Mouse (Mus musculus): ENCODE results near the gene 4932438H23Rik.

Gene 4932438H23Rik

DNA sequence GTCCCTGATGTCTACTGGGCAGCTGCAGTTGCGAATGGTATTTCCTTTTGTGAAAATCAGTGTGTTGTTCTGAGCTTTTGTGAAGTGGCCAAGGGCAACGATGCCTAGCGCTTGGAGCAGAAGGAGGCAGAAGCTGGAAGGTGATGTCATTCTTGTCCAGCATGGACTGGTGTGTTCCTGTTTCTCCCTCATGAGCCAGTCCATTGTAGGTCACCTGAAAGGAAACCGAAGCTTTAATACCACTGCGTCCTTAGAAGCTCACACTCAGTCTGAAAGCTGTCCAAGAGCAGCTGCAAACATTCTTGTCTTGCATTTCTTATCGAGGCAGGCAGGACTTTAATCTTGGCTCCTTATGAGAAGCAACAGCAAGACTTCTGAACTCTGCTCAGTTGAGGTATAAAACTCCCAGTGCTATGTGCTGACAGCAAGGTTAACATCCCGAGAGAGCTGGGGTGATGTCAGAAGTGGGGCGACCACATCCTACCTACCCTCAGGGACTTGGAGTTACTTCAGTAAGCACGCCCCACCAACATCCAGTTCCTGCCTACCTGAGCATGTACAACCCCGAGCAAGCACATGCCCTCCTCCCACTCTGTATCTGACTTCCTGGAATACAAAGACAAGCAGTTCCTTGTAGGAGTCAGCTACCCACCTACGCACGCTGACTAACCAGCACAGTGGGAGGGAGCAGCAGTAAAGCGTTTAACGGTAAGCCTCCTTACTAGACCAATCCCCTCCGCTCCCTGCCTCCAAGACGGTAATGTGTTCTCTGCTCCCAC, 38.7 kb downstream of the 4932438H23Rik start:
- peak; percentile 48 to 62 for DNase-seq

DNA sequence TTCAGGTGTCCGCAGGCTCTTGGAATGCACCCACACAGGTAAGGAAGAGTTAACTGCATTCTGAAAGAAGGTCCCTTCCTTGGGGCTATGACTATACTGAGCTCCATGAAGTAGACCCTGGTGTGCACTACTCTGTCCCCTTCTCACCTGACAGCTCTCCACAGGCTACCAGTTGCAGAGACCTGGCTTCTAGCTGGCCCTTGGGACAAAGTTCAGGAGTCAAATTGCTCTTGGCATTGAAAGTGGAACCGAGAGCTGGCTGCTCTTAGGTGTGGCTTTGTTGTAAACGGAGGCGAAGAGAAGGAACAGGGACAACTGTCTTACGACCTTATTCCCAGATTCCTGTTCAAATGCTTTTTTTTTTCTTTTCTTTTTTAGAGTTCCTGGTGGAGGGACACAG, 39.8 kb downstream of the 4932438H23Rik start:
- no peak for DNase-seq

DNA sequence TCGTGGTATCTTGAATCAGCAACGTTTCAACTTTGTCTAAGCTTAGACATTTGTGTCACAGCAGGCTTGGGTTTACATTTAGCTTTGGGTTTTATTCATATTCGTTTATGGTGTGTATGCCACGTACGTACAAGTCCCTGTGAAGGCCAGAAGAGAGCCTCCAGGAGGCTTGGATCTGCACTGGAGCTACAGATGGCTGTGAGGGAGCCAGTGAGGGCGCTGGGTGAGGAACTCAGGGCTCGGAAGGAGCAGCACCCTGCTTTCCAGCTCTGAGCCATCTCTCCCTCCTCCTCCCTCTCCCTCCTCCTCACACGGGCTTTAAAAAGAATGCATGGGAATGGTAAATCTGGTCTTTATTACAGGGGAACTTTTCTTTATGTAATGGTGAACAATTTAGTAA, 41.3 kb downstream of the 4932438H23Rik start:
- DNase-seq, result no peak

DNA sequence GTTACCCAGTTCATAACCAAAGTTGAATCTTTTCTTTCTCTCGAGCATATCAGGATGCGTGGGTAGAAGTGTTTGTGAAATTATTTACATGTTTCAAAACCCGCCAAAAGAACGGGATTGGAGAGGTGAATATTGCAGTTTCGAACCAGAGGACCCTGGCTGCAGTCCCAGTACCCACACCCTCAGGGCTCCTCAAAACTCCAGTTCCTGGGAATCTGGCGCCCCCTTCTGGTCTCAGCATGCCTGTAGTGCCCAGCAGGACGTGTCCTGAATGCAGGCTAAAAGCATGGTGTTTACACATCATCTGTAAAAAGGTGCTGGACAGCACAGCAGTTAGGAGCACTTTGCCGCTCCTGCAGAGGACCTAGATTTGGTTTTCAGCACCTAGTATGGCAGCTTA, 49.4 kb downstream of the 4932438H23Rik start:
- peak; percentile 74 for DNase-seq

DNA sequence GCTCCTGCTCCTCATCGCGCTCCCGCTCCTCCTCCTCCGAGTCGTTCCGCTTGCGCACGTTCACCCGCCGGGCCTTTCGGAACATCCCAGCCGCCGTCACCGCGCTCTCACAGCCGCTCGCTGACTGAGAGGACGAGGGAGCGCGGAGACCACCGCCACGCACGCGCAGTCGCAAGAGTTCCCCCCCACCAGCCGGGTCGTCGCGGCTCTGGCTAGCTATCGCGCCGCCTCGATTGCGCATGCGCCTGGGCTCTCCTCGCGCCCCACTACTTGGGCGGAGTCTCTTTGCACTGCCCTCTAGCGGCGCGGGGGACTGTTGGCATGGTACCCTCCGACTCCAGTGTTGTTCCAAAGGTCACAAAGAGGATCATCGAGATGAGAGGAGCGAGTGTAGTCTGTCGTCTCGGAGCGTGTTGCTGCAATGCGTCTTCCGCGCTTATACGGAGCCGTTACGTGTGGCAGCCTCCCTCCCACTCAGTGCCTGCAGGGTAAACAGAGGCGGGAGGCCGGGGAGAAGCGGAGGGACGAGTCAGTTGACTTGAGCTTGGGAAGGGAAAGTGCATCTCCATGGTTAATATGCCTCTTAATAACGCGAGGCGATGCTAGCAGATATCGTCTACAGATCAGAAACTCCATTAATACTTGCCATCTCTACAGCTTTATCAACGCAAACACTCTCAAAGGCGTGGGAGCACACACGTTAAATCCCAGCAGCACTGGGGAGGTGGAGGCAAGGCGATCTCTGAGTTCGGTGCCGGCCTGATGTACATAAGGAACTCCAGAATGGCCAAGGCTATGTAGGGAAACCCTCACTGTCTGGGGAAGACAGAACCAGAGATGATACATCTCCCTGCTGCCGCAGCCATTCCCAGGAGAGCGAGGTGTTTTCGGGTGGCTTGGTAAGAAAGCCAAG, 50.4 kb downstream of the 4932438H23Rik start, which contains the start of gene Paxbp1:
TSS of gene Paxbp1 (minus strand) at position 274 of the 913 bp plus-strand sequence.
- peak; percentile 98 to 99 for DNase-seq

DNA sequence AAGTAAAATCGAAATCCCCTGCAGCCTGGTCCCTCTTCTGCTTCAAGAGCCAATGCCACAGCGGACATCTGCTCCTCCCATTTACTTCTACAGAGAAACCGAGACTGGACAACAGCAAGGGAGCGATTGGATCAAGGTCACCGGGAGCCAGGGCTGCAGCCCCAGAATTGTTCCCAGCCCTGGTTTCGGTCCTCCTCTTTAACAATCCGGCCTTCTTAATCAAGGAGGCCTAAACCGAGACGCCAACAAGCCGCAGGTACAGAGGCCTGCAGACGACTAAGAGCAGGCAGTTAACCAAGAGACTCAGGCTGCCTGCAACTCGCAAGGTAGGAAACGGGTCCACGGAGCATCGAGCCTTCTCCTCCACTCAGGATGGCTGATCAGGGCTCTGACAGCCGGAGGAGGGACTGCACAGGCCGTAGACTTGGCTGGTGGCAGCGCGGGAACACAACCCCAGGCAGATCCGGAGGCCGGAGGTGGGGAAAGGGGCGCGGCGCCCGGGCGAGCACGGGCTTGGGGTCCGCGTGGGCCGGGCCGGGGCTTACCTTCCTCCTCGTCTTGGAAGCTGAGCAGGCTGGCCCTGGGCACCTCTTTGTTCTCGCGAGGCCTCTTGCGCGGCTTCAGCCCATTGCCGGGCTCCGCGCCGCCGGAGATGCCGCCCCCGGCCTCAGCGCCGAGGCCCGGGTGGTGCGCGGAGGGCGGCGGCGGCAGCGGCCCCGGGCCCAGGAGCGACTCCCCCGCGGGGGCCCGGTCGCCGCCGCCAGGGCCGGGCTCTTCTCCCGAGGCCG, 51.3 kb downstream of the 4932438H23Rik start:
- DNase-seq, result peak; percentile 70 to 73

DNA sequence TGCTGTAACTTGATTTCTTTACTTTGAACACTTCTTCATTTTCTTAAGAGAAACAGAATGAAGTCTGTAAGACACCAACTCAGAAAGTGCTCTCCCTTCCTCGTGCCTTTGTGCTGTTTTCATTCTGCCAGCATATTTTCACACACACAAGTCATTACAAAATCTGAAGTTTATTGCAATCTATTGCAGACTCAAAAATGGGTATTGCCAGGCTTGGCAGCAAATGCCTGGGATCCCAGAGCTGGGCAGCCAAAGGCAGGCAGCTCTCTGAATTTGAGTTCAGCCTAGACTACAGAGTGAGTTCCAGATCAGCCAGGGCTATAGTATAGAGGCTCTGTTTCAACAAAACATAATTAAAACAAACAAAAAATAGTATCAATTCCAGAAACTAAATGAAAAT, 52.3 kb downstream of the 4932438H23Rik start:
- no peak for DNase-seq

DNA sequence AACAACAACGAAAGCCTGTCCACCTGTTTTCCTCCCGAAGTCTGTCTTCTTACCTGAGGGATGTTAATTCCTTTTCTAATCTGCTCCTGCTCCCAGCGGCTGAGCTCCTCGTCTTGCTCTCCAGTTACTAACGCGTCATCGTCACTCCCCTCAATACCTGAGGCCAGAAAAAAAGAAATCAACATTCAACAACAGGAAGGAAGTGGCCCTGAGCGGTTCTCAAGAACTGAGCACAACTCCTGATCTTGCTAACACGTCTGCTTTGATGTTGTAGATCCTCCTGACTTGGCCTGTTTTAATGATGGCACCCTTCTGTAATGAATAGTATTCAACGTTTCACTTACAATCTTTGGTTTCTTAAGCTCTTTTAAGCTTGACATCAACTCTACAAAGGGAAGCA, 59.1 kb downstream of the 4932438H23Rik start:
- DNase-seq, result no peak

DNA sequence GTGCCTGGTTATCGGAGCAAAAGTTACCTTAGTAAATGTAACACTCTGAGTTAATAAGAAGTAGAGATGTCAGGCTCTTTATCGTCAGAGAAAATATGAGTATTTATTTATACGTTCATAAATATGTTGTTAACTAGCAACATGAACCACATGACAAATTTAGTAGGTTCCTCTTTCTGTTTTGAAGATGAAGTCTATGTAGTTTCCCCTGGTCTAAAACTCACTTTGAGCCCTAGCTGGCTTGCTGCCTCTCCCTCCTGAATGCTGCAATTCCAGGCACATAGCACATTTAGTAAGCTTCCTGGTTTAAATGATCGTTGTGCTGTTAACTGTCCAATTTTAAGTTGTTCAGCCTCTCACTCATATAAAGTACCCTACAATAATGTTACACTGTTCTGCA, 64.2 kb downstream of the 4932438H23Rik start:
- no peak for DNase-seq

DNA sequence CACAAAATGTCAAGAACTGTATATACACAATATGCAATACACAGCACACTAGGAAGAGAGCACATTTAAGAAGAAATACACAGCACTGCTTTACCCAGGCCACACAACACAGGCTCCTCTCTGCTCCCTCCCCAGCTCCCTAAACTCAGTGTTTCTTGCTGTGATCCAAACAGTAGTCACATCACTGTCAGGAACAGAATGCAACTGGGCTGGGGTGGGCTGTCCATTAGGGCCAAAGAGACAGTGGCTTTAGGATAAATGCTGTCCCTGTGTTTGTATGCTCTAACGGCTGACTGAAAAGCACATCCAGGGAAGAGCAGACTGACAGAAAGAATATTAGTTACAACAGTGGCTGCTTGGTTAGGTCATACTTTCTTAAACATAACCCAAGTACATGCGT, 65.0 kb downstream of the 4932438H23Rik start:
- DNase-seq, result no peak

DNA sequence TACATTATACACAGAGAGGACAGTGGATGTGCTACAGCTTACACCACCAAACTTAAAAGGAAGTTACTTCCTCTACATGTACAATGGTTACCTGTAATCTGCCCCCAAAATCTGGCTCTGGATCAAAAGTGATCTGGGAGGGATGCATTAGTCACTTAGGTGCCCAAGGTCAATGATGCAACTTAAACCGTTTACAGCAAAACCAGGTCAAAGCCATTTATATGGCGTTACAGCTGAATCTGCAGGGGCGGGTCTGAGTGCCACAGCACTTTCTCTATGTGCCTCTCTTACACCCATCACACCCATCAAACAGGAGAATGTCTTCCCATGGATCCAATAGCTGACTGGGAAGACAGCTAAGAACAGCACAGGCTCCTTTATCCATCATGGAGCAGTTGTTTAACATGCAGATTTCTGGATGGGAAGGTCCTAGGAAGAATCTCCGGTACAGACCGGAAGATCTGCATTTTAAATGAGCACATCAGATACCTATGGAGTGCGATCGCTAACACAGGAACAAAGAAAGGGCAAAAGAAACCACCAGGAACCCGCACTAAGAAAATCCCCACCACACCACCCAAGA, 65.7 kb downstream of the 4932438H23Rik start:
- no peak for DNase-seq

DNA sequence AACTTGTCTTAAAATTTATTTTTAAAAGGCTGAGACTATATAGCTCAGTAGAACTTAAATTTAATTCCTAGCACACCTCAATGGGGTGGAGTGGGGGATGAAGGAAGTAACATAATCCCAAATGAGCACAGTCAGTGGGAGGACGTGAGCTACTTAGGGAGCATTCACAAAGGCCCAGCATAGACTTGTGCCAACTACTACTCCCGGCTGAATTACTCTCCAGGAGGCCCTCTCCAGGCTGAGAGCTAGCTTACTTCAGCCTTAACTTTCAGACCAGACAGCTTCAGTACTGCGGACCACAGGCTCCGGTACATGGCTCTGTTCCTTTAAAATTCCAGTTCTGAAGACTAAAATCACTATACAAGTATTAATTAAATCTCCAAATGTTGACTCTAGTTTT, 68.6 kb downstream of the 4932438H23Rik start:
- no peak for DNase-seq

DNA sequence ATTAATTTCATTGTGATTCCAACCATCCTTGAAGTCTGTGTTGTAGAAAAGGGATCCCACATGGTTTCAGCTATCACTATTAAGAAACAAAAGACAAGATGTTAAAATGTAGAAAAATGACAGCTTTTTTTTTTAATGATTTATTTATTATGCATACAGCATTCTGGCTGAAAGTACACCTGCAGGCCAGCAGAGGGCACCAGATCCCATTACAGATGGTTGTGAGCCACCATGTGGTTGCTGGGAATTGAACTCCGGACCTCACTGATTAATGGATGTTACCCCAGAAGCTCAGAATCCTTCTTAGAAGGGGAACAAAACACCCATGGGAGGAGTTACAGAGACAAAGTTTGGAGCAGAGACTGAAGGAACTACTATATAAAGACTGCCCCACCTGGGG, 71.5 kb downstream of the 4932438H23Rik start:
- DNase-seq, result peak; percentile 64 to 65

DNA sequence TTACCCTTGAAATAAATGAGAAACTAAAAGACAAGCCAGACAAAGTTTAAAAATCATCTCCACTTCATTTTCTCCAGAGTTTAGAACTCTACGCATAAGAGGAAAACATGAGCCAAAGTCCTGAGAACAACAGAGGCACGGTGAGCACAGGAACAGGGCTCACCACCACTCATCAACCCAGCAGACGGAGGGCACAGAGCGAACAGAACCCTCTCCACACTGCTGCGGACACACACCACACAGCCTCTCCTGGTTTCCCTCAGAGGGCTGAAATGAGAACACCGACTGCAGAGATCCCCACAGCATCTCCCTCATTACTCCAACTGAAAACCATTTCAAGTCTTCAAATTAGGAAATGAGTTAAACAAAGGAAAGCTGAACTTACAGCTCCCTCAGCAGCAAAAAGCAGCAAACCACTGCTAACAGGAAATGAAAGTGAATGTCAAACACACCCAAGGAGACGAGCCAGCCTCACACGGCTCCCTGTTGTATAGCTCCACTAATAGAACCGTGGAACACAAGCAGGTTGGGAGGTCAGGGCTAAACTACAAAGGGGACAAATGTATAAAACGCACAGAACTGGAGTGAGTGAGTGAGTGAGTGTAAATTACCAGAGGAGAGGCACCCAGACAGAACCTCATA, 74.0 kb downstream of the 4932438H23Rik start:
- no peak for DNase-seq

DNA sequence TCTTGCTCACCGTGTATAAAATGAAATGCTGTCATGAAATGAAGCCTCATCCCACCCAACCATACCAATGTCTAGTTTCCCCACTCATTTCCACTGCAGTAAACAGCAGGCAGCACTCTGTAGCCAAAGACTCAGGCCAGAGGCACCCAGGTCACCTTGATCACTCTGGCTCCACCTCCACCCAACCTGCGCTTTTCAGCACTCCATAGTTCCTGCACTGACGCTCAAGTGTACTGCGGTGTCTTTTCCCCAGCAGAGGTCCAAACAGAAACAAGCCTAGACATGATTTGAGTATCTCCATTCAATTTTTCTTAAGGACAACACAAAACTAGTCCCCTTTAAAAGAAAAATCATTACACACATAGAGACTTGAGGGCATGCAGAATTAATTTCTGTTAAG, 75.4 kb downstream of the 4932438H23Rik start:
- no peak for DNase-seq

DNA sequence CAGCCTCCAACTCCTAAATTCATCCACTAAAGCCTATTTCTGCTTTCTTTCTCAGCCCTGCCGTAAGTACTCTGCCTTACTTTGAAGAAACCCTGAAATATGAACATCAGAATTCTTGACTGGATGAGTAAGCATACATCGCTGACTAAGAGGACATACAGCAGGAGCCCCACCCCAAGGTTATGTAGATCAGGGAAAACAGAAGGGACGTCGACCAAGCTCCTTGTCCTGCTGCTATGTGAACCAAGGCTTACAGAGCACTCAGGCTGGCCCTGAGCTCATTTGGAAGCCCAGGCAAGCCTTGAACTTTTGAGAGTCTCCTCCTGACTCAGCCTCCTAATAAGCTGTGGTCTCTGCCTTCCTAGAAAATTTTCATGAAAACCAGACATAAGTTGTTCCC, 79.2 kb downstream of the 4932438H23Rik start:
- DNase-seq, result no peak

DNA sequence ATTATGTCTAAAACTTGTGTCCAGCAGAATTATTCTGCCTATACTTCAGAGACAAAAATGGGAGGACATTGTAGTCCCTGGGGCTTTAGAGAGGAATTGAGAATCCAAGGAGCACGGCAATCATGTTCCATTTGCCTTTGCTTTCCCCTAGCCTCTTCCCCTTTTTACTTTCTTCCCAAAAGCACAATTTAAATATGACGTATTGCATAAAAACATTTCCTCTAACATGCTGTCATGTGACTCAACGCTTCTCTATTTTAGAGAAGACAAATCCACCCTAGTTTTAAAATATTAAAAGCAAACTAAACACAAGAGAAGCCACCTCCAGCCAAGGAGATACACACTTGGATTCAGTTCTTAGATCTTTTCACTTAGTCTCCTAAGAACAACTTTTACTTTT, 83.1 kb downstream of the 4932438H23Rik start:
- DNase-seq, result no peak

DNA sequence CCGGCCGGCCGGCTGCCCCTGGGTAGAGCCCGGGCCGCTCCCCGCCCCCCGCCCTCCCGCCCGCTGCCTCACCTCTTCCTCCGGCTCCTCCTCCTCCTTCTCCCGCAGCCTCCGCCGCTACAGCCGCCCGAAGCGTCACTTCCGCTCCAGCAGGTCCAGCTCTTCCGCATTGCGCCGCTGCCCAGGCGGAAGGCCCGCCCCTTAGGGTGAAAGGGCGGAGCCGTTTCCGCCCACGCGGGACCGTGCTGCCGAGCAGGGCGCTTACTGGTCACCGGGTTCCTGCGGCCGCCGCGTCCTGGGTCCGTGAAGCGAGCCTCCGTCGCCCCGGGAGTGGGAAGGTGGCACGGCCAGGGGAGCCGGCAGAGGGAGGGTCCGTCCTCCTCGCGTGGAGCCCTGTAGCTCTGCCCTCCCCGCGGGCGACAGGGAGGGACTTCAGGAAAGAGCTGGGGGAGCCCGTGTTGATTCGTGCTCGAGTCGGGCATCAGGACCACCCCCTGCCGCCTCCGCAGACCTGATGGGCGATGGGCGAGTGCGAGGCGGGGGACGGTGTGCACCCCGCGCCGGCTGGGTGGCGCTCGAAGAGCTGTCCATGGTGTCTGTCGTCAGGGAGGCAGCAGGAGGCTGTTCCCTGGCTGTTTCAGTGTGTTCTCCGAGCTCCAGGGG, 83.8 kb downstream of the 4932438H23Rik start, which contains the start of gene Synj1:
TSS of gene Synj1 (minus strand) at position 288 of the 663 bp plus-strand sequence.
- peak; percentile 92 to 95 for DNase-seq

DNA sequence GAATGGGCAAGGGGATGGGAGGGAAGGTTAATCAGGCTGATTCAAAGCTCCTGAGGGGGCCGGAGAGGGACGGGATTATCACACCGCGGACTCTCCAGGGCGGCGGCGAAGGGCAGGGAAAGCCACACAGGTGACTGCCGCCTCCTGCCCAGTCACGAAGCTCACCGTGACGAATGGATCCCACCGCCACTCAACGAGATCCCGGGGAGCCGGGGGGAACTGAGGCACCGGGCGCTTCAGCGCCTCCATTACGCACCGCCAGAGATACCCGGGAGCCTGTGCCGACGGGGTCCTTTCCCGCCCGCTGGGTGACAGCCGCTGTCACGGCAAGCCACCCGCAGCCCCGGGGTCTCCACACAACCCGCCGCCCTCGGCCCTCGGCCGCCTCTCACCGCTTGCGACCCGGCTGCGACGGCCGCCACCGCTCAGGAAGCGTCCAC, 84.3 kb downstream of the 4932438H23Rik start:
- DNase-seq, result no peak

DNA sequence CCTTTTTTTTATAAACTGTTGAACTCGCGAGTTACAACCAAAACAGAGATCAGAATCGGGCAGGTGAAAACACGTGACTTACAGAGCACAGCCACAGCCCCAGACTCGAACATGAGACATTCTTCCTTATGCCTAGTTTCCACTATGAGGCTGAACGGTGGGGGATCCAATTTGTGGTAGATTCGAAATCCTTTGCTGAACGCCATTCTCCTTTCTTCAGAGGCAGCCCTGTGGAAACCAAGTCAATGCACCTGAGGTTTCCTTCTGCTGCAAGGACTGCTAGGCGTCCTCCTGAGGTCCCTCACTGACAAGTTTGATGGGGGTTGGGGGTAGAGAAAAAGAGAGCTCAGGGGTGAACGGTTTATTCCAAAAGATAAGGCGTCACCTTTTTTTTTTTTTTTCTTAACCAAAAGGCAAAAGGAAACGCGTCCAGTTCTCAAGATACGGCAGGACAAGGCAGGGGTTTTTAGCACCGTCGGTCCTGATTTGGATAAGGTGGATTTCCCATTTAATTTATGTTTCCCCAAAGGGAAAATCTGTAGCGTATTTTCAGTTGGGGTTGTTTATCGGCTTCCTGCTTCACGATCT, 84.9 kb downstream of the 4932438H23Rik start:
- DNase-seq, result peak; percentile 21 to 25

Data from B cell, adult 2 months (primary cell).